ENCODE assay signal across 20 mouse cellular contexts in the genomic region with DNA sequence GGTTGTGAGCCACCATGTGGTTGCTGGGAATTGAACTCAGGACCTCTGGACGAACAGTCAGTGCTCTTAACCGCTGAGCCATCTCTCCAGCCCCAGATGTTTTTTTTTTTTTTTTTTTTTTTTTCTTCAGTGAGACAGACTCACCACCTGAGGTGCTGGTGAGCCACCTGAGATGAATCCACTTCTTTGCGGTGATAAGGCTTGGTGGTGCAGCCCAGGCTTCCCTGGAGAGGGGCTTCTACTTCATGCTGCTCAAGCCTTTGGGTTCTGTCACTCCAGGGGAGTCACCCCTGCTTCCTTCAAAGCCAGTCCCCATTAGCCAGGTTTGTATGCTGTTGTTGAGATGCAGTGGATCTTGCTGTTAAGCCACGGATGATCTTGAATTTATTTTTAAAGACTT. TPM values are rescaled to one million over a fixed set of nuclear protein-coding genes. Genes with fewer than 3 reads are reported as not detected.
DNase-seq lines count a peak whose midpoint lies in the region; ATAC-seq and TF ChIP-seq lines count a peak whose summit lies in the region.
"Had no signal": no experiment of that assay in that cellular context is flagged by ENCODE, and none has a peak within 500 bp of the region (broad histone marks: within the 10 kb centered on the region; RNA-seq: fewer than 3 reads in every experiment).

No protein-coding gene starts in this region.

- H3K27me3 ChIP-seq in intestine, postnatal 0 days (replicated peaks; ENCODE audit: control insufficient read depth, insufficient read depth, low read length): no peaks in the 10 kb centered on the region
- no peaks in the 10 kb centered on the region for H3K27me3 ChIP-seq in intestine, embryonic 15.5 days (replicated peaks)
- H3K27me3 ChIP-seq in midbrain, postnatal 0 days (ENCODE audit: insufficient read depth, low read length): no peaks in the 10 kb centered on the region
- no peaks in the 10 kb centered on the region for H3K27me3 ChIP-seq in midbrain, embryonic 14.5 days (ENCODE audit: control insufficient read depth, insufficient read depth, low read length)
- H3K27me3 ChIP-seq: embryonic facial prominence, embryonic 15.5 days; heart, embryonic 15.5 days; limb, embryonic 12.5 days; liver, embryonic 13.5 days; megakaryocyte, embryonic 14.5 days; neural tube, embryonic 12.5 days; Patski; stomach, embryonic 15.5 days had no signal

- no peak overlapping the region for H3K4me2 ChIP-seq in intestine, postnatal 0 days (replicated peaks; ENCODE audit: low read depth)
- no peak overlapping the region for H3K4me2 ChIP-seq in intestine, embryonic 15.5 days (replicated peaks)
- H3K4me2 ChIP-seq in midbrain, postnatal 0 days (ENCODE audit: low read depth, low read length, poor library complexity, severe bottlenecking): no peak overlapping the region
- no peak overlapping the region for H3K4me2 ChIP-seq in midbrain, embryonic 14.5 days (ENCODE audit: low read length)
- H3K4me2 ChIP-seq: embryonic facial prominence, embryonic 15.5 days; heart, embryonic 15.5 days; limb, embryonic 12.5 days; neural tube, embryonic 12.5 days; stomach, embryonic 15.5 days had no signal

- ATAC-seq in intestine, postnatal 0 days: no peak
- ATAC-seq in intestine, embryonic 15.5 days: no peak
- ATAC-seq in midbrain, postnatal 0 days (ENCODE audit: low FRiP score): no peak
- no peak for ATAC-seq in midbrain, embryonic 14.5 days (ENCODE audit: low FRiP score, low TSS enrichment)
- ATAC-seq in megakaryocyte-erythroid progenitor cell, adult 5-6 weeks (replicated peaks; ENCODE audit: low FRiP score, low TSS enrichment, poor library complexity, severe bottlenecking): no peak
- ATAC-seq: forebrain, embryonic 16.5 days; Patski had no signal

- H3K4me1 ChIP-seq in intestine, postnatal 0 days (replicated peaks; ENCODE audit: control insufficient read depth, insufficient read depth, low read length): peaks cover 16% of the 10 kb centered on the region; the same call in 1 of the 2 replicates
- H3K4me1 ChIP-seq in intestine, embryonic 15.5 days (replicated peaks): peaks cover 21% of the 10 kb centered on the region
- H3K4me1 ChIP-seq in midbrain, postnatal 0 days (ENCODE audit: insufficient read depth, low read length): peaks cover 21% of the 10 kb centered on the region; the same call in 1 of the 2 replicates
- H3K4me1 ChIP-seq in midbrain, embryonic 14.5 days (ENCODE audit: control insufficient read depth, insufficient read depth, low read length): peaks cover 20% of the 10 kb centered on the region
- H3K4me1 ChIP-seq in bone marrow macrophage, adult 2 months (ENCODE audit: control insufficient read depth, insufficient read depth, low read length): peaks cover 48% of the 10 kb centered on the region

- H3K36me3 ChIP-seq in intestine, postnatal 0 days (ENCODE audit: control insufficient read depth, insufficient read depth): peaks cover 9% of the 10 kb centered on the region; the same call in 1 of the 2 replicates
- no peaks in the 10 kb centered on the region for H3K36me3 ChIP-seq in intestine, embryonic 15.5 days
- H3K36me3 ChIP-seq in midbrain, postnatal 0 days (ENCODE audit: insufficient read depth, low read length): no peaks in the 10 kb centered on the region
- H3K36me3 ChIP-seq in midbrain, embryonic 14.5 days (ENCODE audit: control insufficient read depth, insufficient read depth, low read length): no peaks in the 10 kb centered on the region
- H3K36me3 ChIP-seq: embryonic facial prominence, embryonic 15.5 days; heart, embryonic 15.5 days; liver, embryonic 13.5 days; neural tube, embryonic 12.5 days; stomach, embryonic 15.5 days had no signal

- no peak overlapping the region for H3K27ac ChIP-seq in intestine, postnatal 0 days (ENCODE audit: low read depth, low read length)
- H3K27ac ChIP-seq in intestine, embryonic 15.5 days: no peak overlapping the region
- no peak overlapping the region for H3K27ac ChIP-seq in midbrain, postnatal 0 days (ENCODE audit: low read depth, low read length)
- no peak overlapping the region for H3K27ac ChIP-seq in midbrain, embryonic 14.5 days (replicated peaks; ENCODE audit: low read depth, low read length)
- H3K27ac ChIP-seq in bone marrow macrophage, adult 2 months (ENCODE audit: insufficient read depth, low read depth, low read length): peak overlapping the region; percentile 95
- H3K27ac ChIP-seq: embryonic facial prominence, embryonic 15.5 days; heart, embryonic 15.5 days; limb, embryonic 12.5 days; neural tube, embryonic 12.5 days had no signal

- no peaks in the 10 kb centered on the region for H3K9me3 ChIP-seq in intestine, postnatal 0 days (ENCODE audit: control insufficient read depth)
- no peaks in the 10 kb centered on the region for H3K9me3 ChIP-seq in intestine, embryonic 15.5 days
- H3K9me3 ChIP-seq in midbrain, postnatal 0 days (ENCODE audit: low read length): no peaks in the 10 kb centered on the region
- H3K9me3 ChIP-seq in midbrain, embryonic 14.5 days (ENCODE audit: control insufficient read depth, low read length): no peaks in the 10 kb centered on the region
- H3K9me3 ChIP-seq: heart, embryonic 15.5 days; limb, embryonic 12.5 days; neural tube, embryonic 12.5 days; stomach, embryonic 15.5 days had no signal

- peak; percentile 57 for TF ChIP-seq CTCF in intestine, postnatal 0 days (IDR thresholded peaks at IDR 0.05; ENCODE audit: low read depth)
- peak; percentile 41; the same call in 1 of the 2 replicates for TF ChIP-seq CTCF in midbrain, postnatal 0 days (IDR thresholded peaks at IDR 0.05)
- TF ChIP-seq CTCF in bone marrow macrophage, adult 2 months (IDR thresholded peaks at IDR 0.05; ENCODE audit: low read depth, low read length): no peak

- WGBS in intestine, postnatal 0 days: 57% methylated on average over 4 of the region's 4 CpGs
- 71% methylated on average over 4 of the region's 4 CpGs for WGBS in intestine, embryonic 15.5 days
- WGBS in midbrain, postnatal 0 days: 78% methylated on average over 4 of the region's 4 CpGs
- 76% methylated on average over 4 of the region's 4 CpGs for WGBS in midbrain, embryonic 14.5 days

- no peak overlapping the region for H3K9ac ChIP-seq in intestine, postnatal 0 days (ENCODE audit: low read depth, low read length)
- no peak overlapping the region for H3K9ac ChIP-seq in intestine, embryonic 15.5 days
- H3K9ac ChIP-seq in midbrain, postnatal 0 days (replicated peaks; ENCODE audit: low read length, poor library complexity, severe bottlenecking): no peak overlapping the region
- no peak overlapping the region for H3K9ac ChIP-seq in midbrain, embryonic 14.5 days (replicated peaks; ENCODE audit: low read length)
- H3K9ac ChIP-seq: embryonic facial prominence, embryonic 15.5 days; heart, embryonic 15.5 days; limb, embryonic 12.5 days; liver, embryonic 13.5 days; neural tube, embryonic 12.5 days; stomach, embryonic 15.5 days had no signal

- TF ChIP-seq POLR2A in bone marrow macrophage, adult 2 months (IDR thresholded peaks at IDR 0.05; ENCODE audit: borderline replicate concordance, low read depth, low read length): no peak

- DNase-seq in midbrain, postnatal 0 days (ENCODE audit: low spot score): no peak
- DNase-seq in midbrain, embryonic 14.5 days: no peak
- no peak for DNase-seq in embryo, embryonic 10.5 days (ENCODE audit: low spot score)
- DNase-seq: adrenal gland, postnatal 14 days; cerebellum, adult 11-12 months; cerebellum, postnatal 25 days; gastrocnemius, postnatal 25 days; liver, embryonic 13.5 days had no signal

- no peak overlapping the region for H3K4me3 ChIP-seq in intestine, postnatal 0 days (ENCODE audit: low read depth, low read length)
- H3K4me3 ChIP-seq in intestine, embryonic 15.5 days (replicated peaks): no peak overlapping the region
- no peak overlapping the region for H3K4me3 ChIP-seq in midbrain, postnatal 0 days (ENCODE audit: low read depth, low read length)
- H3K4me3 ChIP-seq in midbrain, embryonic 14.5 days (replicated peaks; ENCODE audit: low read depth, low read length): no peak overlapping the region
- no peak overlapping the region for H3K4me3 ChIP-seq in bone marrow macrophage, adult 2 months (ENCODE audit: insufficient read depth, low read length)
- H3K4me3 ChIP-seq: embryonic facial prominence, embryonic 15.5 days; heart, embryonic 15.5 days; limb, embryonic 12.5 days; liver, embryonic 13.5 days; neural tube, embryonic 12.5 days; stomach, embryonic 15.5 days had no signal

RNA-seq across cellular contexts. Expression of gene Bri3, which starts 9.0 kb away (rescaled TPM):
- polyA plus RNA-seq in intestine, postnatal 0 days (2015; fragmentation: Nextera tagmentation; extraction: Ambion mirVana): 313 and 341 TPM in 2 replicates
- 130 and 133 TPM in 2 replicates for polyA plus RNA-seq in intestine, embryonic 15.5 days (2015; fragmentation: Nextera tagmentation; extraction: Ambion mirVana)
- 11.0 and 19.4 TPM in 2 replicates for total RNA-seq in midbrain, postnatal 0 days (2014; rRNA removed)
- 116 and 124 TPM in 2 replicates for polyA plus RNA-seq in midbrain, postnatal 0 days (2015; fragmentation: Nextera tagmentation; extraction: Ambion mirVana)
- polyA plus RNA-seq in midbrain, embryonic 14.5 days (2014; fragmentation: Nextera tagmentation; extraction: Ambion mirVana): 125 and 144 TPM in 2 replicates
- polyA plus RNA-seq in bone marrow macrophage, adult 2 months (2012; ENCODE audit: insufficient read depth, insufficient read length, missing spikeins): 521 and 566 TPM in 2 replicates
- 29.3 and 44.6 TPM in 2 replicates for total RNA-seq in megakaryocyte-erythroid progenitor cell, adult 5-6 weeks (2014; fragmentation: Nextera tagmentation)
- 11.2 and 17.9 TPM in 2 replicates for total RNA-seq in megakaryocyte-erythroid progenitor cell, adult 5-6 weeks (2017)

RNA-seq across cellular contexts. Expression of gene Tecpr1, which starts 29.8 kb away (rescaled TPM):
- polyA plus RNA-seq in intestine, postnatal 0 days (2015; fragmentation: Nextera tagmentation; extraction: Ambion mirVana): 10.7 and 12.5 TPM in 2 replicates
- 17.3 and 19.9 TPM in 2 replicates for polyA plus RNA-seq in intestine, embryonic 15.5 days (2015; fragmentation: Nextera tagmentation; extraction: Ambion mirVana)
- 65.4 and 68.4 TPM in 2 replicates for total RNA-seq in midbrain, postnatal 0 days (2014; rRNA removed)
- 36.0 and 37.3 TPM in 2 replicates for polyA plus RNA-seq in midbrain, postnatal 0 days (2015; fragmentation: Nextera tagmentation; extraction: Ambion mirVana)
- polyA plus RNA-seq in midbrain, embryonic 14.5 days (2014; fragmentation: Nextera tagmentation; extraction: Ambion mirVana): 35.3 and 36.8 TPM in 2 replicates
- polyA plus RNA-seq in bone marrow macrophage, adult 2 months (2012; ENCODE audit: insufficient read depth, insufficient read length, missing spikeins): 50.7 and 55.3 TPM in 2 replicates
- total RNA-seq in megakaryocyte-erythroid progenitor cell, adult 5-6 weeks (2014; fragmentation: Nextera tagmentation): 3.8 and 9.4 TPM in 2 replicates
- 1.7 and 5.1 TPM in 2 replicates for total RNA-seq in megakaryocyte-erythroid progenitor cell, adult 5-6 weeks (2017)
